Mouse (Mus musculus) midbrain, embryonic 10.5 days (tissue): ENCODE results near the gene Vmn1r121. TPM values are rescaled to one million over a fixed set of nuclear protein-coding genes. Genes with fewer than 3 reads are reported as not detected.
"Not testable (repeated sequence)": the region's sequence is repeated elsewhere in the genome, so short reads cannot be mapped to it uniquely, and the experiment has no call there.

Experiments used
- DNase-seq: peaks from one replicate; pipeline ENCODE4 v3.0.0-alpha.2; 2017; ENCODE audit warnings: low spot score
- H3K27ac ChIP-seq: fragments of 300-500 bp; sonication (generic); replicated peaks from 2 replicates; pipeline ENCODE4 v1.5.1; 2016; ENCODE audit warnings: mild to moderate bottlenecking
- H3K27me3 ChIP-seq: fragments of 300-500 bp; sonication (generic); 2 replicates; pipeline ENCODE4 v1.6.1; 2016; ENCODE audit warnings: low read depth, mild to moderate bottlenecking; ENCODE audit not compliant: poor library complexity, severe bottlenecking
- H3K36me3 ChIP-seq: fragments of 300-500 bp; sonication (generic); 2 replicates; pipeline ENCODE4 v1.6.1; 2016; ENCODE audit warnings: mild to moderate bottlenecking, moderate library complexity
- H3K4me1 ChIP-seq: fragments of 300-500 bp; sonication (generic); 2 replicates; pipeline ENCODE4 v1.6.1; 2016
- H3K4me3 ChIP-seq: fragments of 300-500 bp; sonication (generic); 2 replicates; pipeline ENCODE4 v1.5.1; 2016; ENCODE audit warnings: mild to moderate bottlenecking, moderate library complexity
- H3K9me3 ChIP-seq: fragments of 300-500 bp; sonication (generic); replicated peaks from 2 replicates; pipeline ENCODE4 v1.6.1; 2016; ENCODE audit warnings: mild to moderate bottlenecking
- WGBS: fragments of 180-500 bp; shearing (Covaris S2); methylation state at CpG from one replicate; pipeline ENCODE4 v1.1.7; 2016; 5-methylcytosine and 5-hydroxymethylcytosine counted together
- polyA plus RNA-seq: library from polyadenylated mRNA; unstranded; fragments of >200 nt; fragmentation: Nextera tagmentation; extraction: Ambion mirVana; gene quantifications from 2 replicates; pipeline ENCODE4 v1.2.1, GENCODE M21; 2016

The Vmn1r121 gene
- polyA plus RNA-seq: not detected in 2 replicates

DNA sequence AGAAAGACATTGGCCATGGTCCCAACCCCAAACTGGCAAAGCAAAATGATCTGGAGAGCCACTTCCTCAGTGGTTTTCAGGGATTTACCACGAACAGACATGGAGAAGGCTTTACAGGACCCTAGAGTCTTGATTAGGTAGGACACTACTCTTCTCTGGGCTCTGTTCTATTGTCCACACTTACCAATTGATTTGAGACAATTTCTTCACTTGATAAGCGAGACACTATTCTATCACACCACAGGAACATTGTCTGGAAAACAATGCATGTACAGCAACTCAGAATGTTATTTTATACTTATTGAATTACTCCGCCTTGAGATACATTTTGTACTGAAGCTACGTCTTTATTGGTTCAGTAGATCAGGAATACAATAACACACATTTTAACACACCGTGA is at the start of gene Vmn1r121:
Vmn1r121 (minus strand) TSS at position 101 of the 400 bp plus-strand sequence.
- DNase-seq, H3K36me3 ChIP-seq, H3K27ac ChIP-seq, H3K4me1 ChIP-seq, H3K27me3 ChIP-seq, H3K9me3 ChIP-seq, H3K4me3 ChIP-seq: not testable (repeated sequence)
- WGBS: 79% methylated on average over 5 of the region's 5 CpGs

DNA sequence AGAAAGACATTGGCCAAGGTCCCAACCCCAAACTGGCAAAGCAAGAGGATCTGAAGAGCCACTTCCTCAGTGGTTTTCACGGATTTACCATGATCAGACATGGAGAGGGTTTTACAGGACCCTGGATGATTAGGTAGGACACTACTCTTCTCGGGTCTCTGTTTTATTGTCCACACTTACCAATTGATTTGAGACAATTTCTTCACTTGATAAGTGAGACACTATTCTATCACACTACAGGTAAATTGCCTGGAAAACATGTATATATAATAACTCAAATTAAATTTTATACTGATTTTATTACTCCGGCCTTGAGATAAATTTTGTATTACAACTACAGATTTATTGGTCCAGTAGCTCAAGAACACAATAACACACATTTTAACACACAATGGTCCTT is 35.7 kb upstream of the Vmn1r121 start, which contains the start of gene Vmn1r122:
Vmn1r122 (minus strand) TSS at position 101 of the 400 bp plus-strand sequence.
- H3K36me3 ChIP-seq, H3K4me1 ChIP-seq, H3K4me3 ChIP-seq, H3K9me3 ChIP-seq, DNase-seq, H3K27me3 ChIP-seq, H3K27ac ChIP-seq: not testable (repeated sequence)
- 78% methylated on average over 3 of the region's 3 CpGs for WGBS

DNA sequence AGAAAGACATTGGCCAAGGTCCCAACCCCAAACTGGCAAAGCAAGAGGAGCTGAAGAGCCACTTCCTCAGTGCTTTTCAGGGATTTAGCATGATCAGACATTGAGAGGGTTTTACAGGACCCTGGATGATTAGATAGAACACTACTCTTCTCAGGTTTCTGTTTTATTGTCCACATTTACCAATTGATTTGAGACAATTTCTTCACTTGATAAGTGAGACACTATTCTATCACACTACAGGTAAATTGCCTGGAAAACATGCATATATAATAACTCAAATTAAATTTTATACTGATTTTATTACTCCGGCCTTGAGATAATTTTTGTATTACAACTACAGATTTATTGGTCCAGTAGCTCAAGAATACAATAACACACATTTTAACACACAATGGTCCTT is 44.6 kb downstream of the Vmn1r121 start, which contains the start of gene Vmn1r120:
Vmn1r120 (minus strand) TSS at position 101 of the 400 bp plus-strand sequence.
- not testable (repeated sequence) for H3K36me3 ChIP-seq, DNase-seq, H3K9me3 ChIP-seq, H3K4me1 ChIP-seq, H3K27me3 ChIP-seq, H3K4me3 ChIP-seq, H3K27ac ChIP-seq
- WGBS: 90% methylated on average over 1 of the region's 1 CpGs

Other genes with a start within 250 kb of the Vmn1r121 start
- gene Vmn1r116, start 226.3 kb downstream of the Vmn1r121 start, polyA plus RNA-seq: not detected in 2 replicates
- not detected in 2 replicates for gene Vmn1r117, start 214.4 kb downstream of the Vmn1r121 start, polyA plus RNA-seq
- not detected in 2 replicates for gene Vmn1r118, start 186.2 kb downstream of the Vmn1r121 start, polyA plus RNA-seq
- gene Vmn1r119, start 86.1 kb downstream of the Vmn1r121 start, polyA plus RNA-seq: not detected in 2 replicates
- gene Vmn1r120, start 44.7 kb downstream of the Vmn1r121 start, polyA plus RNA-seq: not detected in 2 replicates
- not detected in 2 replicates for gene Vmn1r122, start 35.6 kb upstream of the Vmn1r121 start, polyA plus RNA-seq
- not detected in 2 replicates for gene Vmn1r123, start 63.7 kb upstream of the Vmn1r121 start, polyA plus RNA-seq
- gene Gm5157, start 91.9 kb upstream of the Vmn1r121 start, polyA plus RNA-seq: not detected in 2 replicates
- gene Vmn1r124, start 162.1 kb upstream of the Vmn1r121 start, polyA plus RNA-seq: not detected in 2 replicates
- not detected in 2 replicates for gene Vmn1r125, start 173.7 kb upstream of the Vmn1r121 start, polyA plus RNA-seq
- not detected in 2 replicates for gene Vmn1r126, start 203.0 kb upstream of the Vmn1r121 start, polyA plus RNA-seq
- not detected in 2 replicates for gene Vmn1r127, start 221.3 kb upstream of the Vmn1r121 start, polyA plus RNA-seq